Mouse (Mus musculus) bone marrow macrophage, adult 2 months (primary cell): ENCODE measurements at regions not wholly inside any gene's neighbourhood (a gene's known extent, or its start where the extent isn't known, plus 50 kb on each side); places are given as distances from the start of the nearest gene placed in this dataset.

Source experiments
- CTCF ChIP-seq: IDR thresholded peaks from 2 replicates; pipeline ENCODE4 v1.5.1; 2012; ENCODE audit warnings: low read depth, mild to moderate bottlenecking, low read length, moderate library complexity
- POLR2A ChIP-seq: IDR thresholded peaks from 2 replicates; pipeline ENCODE4 v1.6.1; 2012; ENCODE audit warnings: mild to moderate bottlenecking, low read depth, low read length, borderline replicate concordance

DNA sequence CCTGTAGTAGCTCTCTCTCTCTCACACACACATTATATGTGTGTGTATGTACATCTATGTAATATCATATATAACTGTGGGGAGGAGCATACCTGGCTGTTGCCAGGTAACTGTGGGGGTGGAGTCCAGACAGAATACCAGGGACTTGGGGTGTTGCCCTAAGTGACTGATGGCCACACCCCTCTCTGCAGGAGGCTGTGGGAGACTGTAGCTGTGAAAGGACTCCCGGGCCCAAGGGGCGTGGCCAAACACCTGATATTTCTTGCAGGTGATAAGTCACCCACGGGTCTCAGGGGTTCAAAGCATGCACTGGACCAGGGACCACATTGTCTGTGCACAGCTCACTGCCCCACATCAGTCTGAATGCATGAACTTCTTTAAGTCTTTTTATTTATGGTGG, 297.8 kb downstream of the Zfp706 start:
- TF ChIP-seq CTCF (no peak), POLR2A (no peak)
